Mouse (Mus musculus): Measurements from ENCODE around the gene Adam19.
"Not testable (repeated sequence)": the region's sequence is repeated elsewhere in the genome, so short reads cannot be mapped to it uniquely, and the experiment has no call there.

Gene Adam19

GRCm38 (mm10) chr11:46055896-46056769 lies at the start of gene Adam19:
Adam19 (plus strand) TSS chr11:46055992.
- peak; percentile 87 to 91 for DNase-seq

GRCm38 (mm10) chr11:46016061-46016460 lies 39.7 kb upstream of the Adam19 start:
- peak; percentile 89 to 90 for DNase-seq

- DNase-seq: no peak
These were observed 35.5 kb upstream of the Adam19 start for GRCm38 (mm10) chr11:46020246-46020645.

GRCm38 (mm10) chr11:46021850-46022249 lies 33.9 kb upstream of the Adam19 start:
- no peak for DNase-seq

GRCm38 (mm10) chr11:46022983-46023382 lies 32.8 kb upstream of the Adam19 start:
- DNase-seq: no peak

- DNase-seq: peak; percentile 39 to 59
These were observed 29.8 kb upstream of the Adam19 start for GRCm38 (mm10) chr11:46025962-46026392.

- DNase-seq: peak in 1 of 2 experiments; percentile 7
These were observed 27.6 kb upstream of the Adam19 start for GRCm38 (mm10) chr11:46027952-46028814.

GRCm38 (mm10) chr11:46029485-46029884 lies 26.3 kb upstream of the Adam19 start:
- peak in 1 of 2 experiments; percentile 26 for DNase-seq

- DNase-seq: no peak
These were observed 25.8 kb upstream of the Adam19 start for GRCm38 (mm10) chr11:46030026-46030425.

- no peak for DNase-seq
These were observed 24.3 kb upstream of the Adam19 start for GRCm38 (mm10) chr11:46031470-46031869.

- DNase-seq: no peak
These were observed 22.8 kb upstream of the Adam19 start for GRCm38 (mm10) chr11:46032956-46033355.

- no peak for DNase-seq
These were observed 19.4 kb upstream of the Adam19 start for GRCm38 (mm10) chr11:46036374-46036773.

GRCm38 (mm10) chr11:46038901-46039300 lies 16.9 kb upstream of the Adam19 start:
- DNase-seq: peak in 1 of 2 experiments; percentile 41

- peak; percentile 76 to 86 for DNase-seq
These were observed 16.5 kb upstream of the Adam19 start for GRCm38 (mm10) chr11:46039335-46039734.

- no peak for DNase-seq
These were observed 14.8 kb upstream of the Adam19 start for GRCm38 (mm10) chr11:46040841-46041556.

- no peak for DNase-seq
These were observed 14.1 kb upstream of the Adam19 start for GRCm38 (mm10) chr11:46041607-46042267.

GRCm38 (mm10) chr11:46044781-46045180 lies 11.0 kb upstream of the Adam19 start:
- no peak for DNase-seq

GRCm38 (mm10) chr11:46047264-46047663 lies 8.5 kb upstream of the Adam19 start:
- no peak for DNase-seq

GRCm38 (mm10) chr11:46052105-46052659 lies 3.6 kb upstream of the Adam19 start, which contains the start of gene Gm12166:
Gm12166 (minus strand) TSS chr11:46052321.
- peak; percentile 71 to 78 for DNase-seq

GRCm38 (mm10) chr11:46053457-46053856 lies 2.3 kb upstream of the Adam19 start:
- not testable (repeated sequence) for DNase-seq

- no peak for DNase-seq
These were observed 1.5 kb upstream of the Adam19 start for GRCm38 (mm10) chr11:46054311-46054710.

Measured in kidney, postnatal 4 days (tissue).